Mouse (Mus musculus) liver, embryonic 14.5 days (tissue): ENCODE results near the gene Ceacam1. TPM values are rescaled to one million over a fixed set of nuclear protein-coding genes. Genes with fewer than 3 reads are reported as not detected.

Source experiments
- ATAC-seq: fragments of 200-750 bp; cut with Nextera tagmentation; 2 replicates; pipeline ENCODE4 v1.8.0; 2017; ENCODE audit warnings: moderate number of reproducible peaks, mild to moderate bottlenecking, moderate library complexity; ENCODE audit not compliant: insufficient read depth
- DNase-seq, 3 experiments: peaks; one replicate each; pipeline ENCODE4 v3.0.0-alpha.2; 2012 to 2013; ENCODE audit warnings: low read depth in 3 of 3, low spot score in 3 of 3
- H3K27ac ChIP-seq: fragments of 300-500 bp; sonication (generic); 2 replicates; pipeline ENCODE4 v1.5.1; 2014; ENCODE audit warnings: moderate library complexity, mild to moderate bottlenecking, control low read depth, inconsistent platforms
- H3K27me3 ChIP-seq: fragments of 300-500 bp; sonication (generic); 2 replicates; pipeline ENCODE4 v1.6.1; 2014; ENCODE audit warnings: mild to moderate bottlenecking, low read length, moderate library complexity; ENCODE audit not compliant: control insufficient read depth, insufficient read depth
- H3K36me3 ChIP-seq: fragments of 300-500 bp; sonication (generic); replicated peaks from 2 replicates; pipeline ENCODE4 v1.6.1; 2014; ENCODE audit warnings: low read depth; ENCODE audit not compliant: control insufficient read depth, insufficient read depth
- H3K4me1 ChIP-seq, 2 experiments: fragments of 200-500 bp in 1 of 2; fragments of 300-500 bp in 1 of 2; sonication (generic) in 1 of 2; replicated peaks; 2 replicates each; pipeline ENCODE4 v1.6.1; 2012 to 2014; ENCODE audit warnings: antibody characterized with exemption in 1 of 2, inconsistent platforms in 1 of 2, low read length in 1 of 2; ENCODE audit not compliant: control insufficient read depth in 2 of 2, insufficient read depth in 2 of 2
- H3K4me2 ChIP-seq: fragments of 300-500 bp; sonication (generic); 2 replicates; pipeline ENCODE4 v1.6.1; 2014; ENCODE audit warnings: low read depth, mild to moderate bottlenecking, control low read depth, moderate library complexity
- H3K4me3 ChIP-seq, 2 experiments: fragments of 200-500 bp in 1 of 2; fragments of 300-500 bp in 1 of 2; sonication (generic) in 1 of 2; 2 replicates each; pipeline ENCODE4 v1.5.1; 2012 to 2014; ENCODE audit warnings: low read depth in 2 of 2, low read length in 2 of 2, mild to moderate bottlenecking in 2 of 2, control low read depth in 1 of 2, inconsistent platforms in 1 of 2, moderate library complexity in 1 of 2; ENCODE audit not compliant: insufficient read depth in 1 of 2
- H3K9ac ChIP-seq: fragments of 300-500 bp; sonication (generic); replicated peaks from 2 replicates; pipeline ENCODE4 v1.6.1; 2014; ENCODE audit warnings: mild to moderate bottlenecking, control low read depth, moderate library complexity
- H3K9me3 ChIP-seq: fragments of 300-500 bp; sonication (generic); 2 replicates; pipeline ENCODE4 v1.6.1; 2016; ENCODE audit warnings: low read length, mixed read lengths; ENCODE audit not compliant: control insufficient read depth
- CTCF ChIP-seq: IDR thresholded peaks from 2 replicates; pipeline ENCODE4 v1.5.1; 2016; ENCODE audit warnings: antibody characterized with exemption, low read depth, control low read depth
- EP300 ChIP-seq: IDR thresholded peaks from 2 replicates; pipeline ENCODE4 v1.6.1; 2016; ENCODE audit warnings: antibody characterized with exemption, low read depth
- WGBS: fragments of 180-500 bp; shearing (Covaris S2); extraction: QIAGEN DNeasy Blood & Tissue Kit; methylation state at CpG from one replicate; pipeline ENCODE4 v1.1.7; 2014; ENCODE audit not compliant: insufficient replicate concordance; 5-methylcytosine and 5-hydroxymethylcytosine counted together
- polyA plus RNA-seq, 2 experiments: library from polyadenylated mRNA; depleted of rRNA in 1 of 2; stranded (reverse) in 1 of 2; unstranded in 1 of 2; fragments of >200 nt; fragmentation: Nextera tagmentation in 1 of 2; extraction: Ambion mirVana in 1 of 2; gene quantifications; 2 replicates each; pipeline versions ENCODE4 v1.2.1 to v1.2.3; 2012 to 2014

Gene Ceacam1
- polyA plus RNA-seq, 2 experiments: 3.0 to 3.8 TPM

GRCm38 (mm10) chr7:25435546-25435851, 41.9 kb downstream of the Ceacam1 start:
- 53% methylated on average over 2 of the region's 2 CpGs for WGBS
- ATAC-seq: no peak
- H3K4me3 ChIP-seq: no peak overlapping the region
- TF ChIP-seq CTCF: no peak
- no peak for TF ChIP-seq EP300
- H3K4me2 ChIP-seq: no peak overlapping the region
- H3K36me3 ChIP-seq: no peaks in the 10 kb centered on the region
- no peaks in the 10 kb centered on the region for H3K27me3 ChIP-seq
- no peak overlapping the region for H3K9ac ChIP-seq
- peaks cover 0 to 5% of the 10 kb centered on the region in 2 experiments; a peak in 1 of 4 replicates for H3K4me1 ChIP-seq
- no peaks in the 10 kb centered on the region for H3K9me3 ChIP-seq
- DNase-seq: no peak
- no peak overlapping the region for H3K27ac ChIP-seq

- TF ChIP-seq EP300: no peak
- no peak for TF ChIP-seq CTCF
- Histone ChIP-seq H3K27ac (no peak overlapping the region), H3K27me3 (no peaks in the 10 kb centered on the region), H3K4me3 (no peak overlapping the region), H3K4me1 (peaks cover 0 to 2% of the 10 kb centered on the region in 2 experiments; a peak in 1 of 4 replicates), H3K9me3 (no peaks in the 10 kb centered on the region), H3K4me2 (no peak overlapping the region), H3K36me3 (no peaks in the 10 kb centered on the region), H3K9ac (no peak overlapping the region)
- ATAC-seq (no peak), DNase-seq (no peak)
- WGBS: 78% methylated on average over 10 of the region's 10 CpGs
Measured at GRCm38 (mm10) chr7:25434654-25435545, 42.5 kb downstream of the Ceacam1 start.

- no peaks in the 10 kb centered on the region for H3K9me3 ChIP-seq
- WGBS: 65% methylated on average over 9 of the region's 9 CpGs
- H3K9ac ChIP-seq: no peak overlapping the region
- H3K27me3 ChIP-seq: no peaks in the 10 kb centered on the region
- H3K4me1 ChIP-seq: 0 out of 4 replicates have a peak, but pooled peaks cover 0 to 2% of the 10 kb centered on the region in 2 experiments
- ATAC-seq (no peak), DNase-seq (no peak)
- H3K36me3 ChIP-seq: no peaks in the 10 kb centered on the region
- no peak overlapping the region for H3K4me3 ChIP-seq
- TF ChIP-seq EP300: no peak
- TF ChIP-seq CTCF: no peak
- H3K27ac ChIP-seq: no peak overlapping the region
- no peak overlapping the region for H3K4me2 ChIP-seq
Measured at GRCm38 (mm10) chr7:25433781-25434560, 43.4 kb downstream of the Ceacam1 start.

GRCm38 (mm10) chr7:25433007-25433541, 44.3 kb downstream of the Ceacam1 start:
- H3K4me2 ChIP-seq: no peak overlapping the region
- 0 out of 4 replicates have a peak, but pooled peaks cover 0 to 2% of the 10 kb centered on the region in 2 experiments for H3K4me1 ChIP-seq
- DNase-seq: no peak
- 14% methylated on average over 5 of the region's 5 CpGs for WGBS
- H3K4me3 ChIP-seq: no peak overlapping the region
- no peak for ATAC-seq
- no peaks in the 10 kb centered on the region for H3K27me3 ChIP-seq
- no peaks in the 10 kb centered on the region for H3K36me3 ChIP-seq
- no peak for TF ChIP-seq CTCF
- TF ChIP-seq EP300: no peak
- H3K9me3 ChIP-seq: no peaks in the 10 kb centered on the region
- H3K9ac ChIP-seq: no peak overlapping the region
- no peak overlapping the region for H3K27ac ChIP-seq

- Histone ChIP-seq H3K27me3 (no peaks in the 10 kb centered on the region), H3K9ac (no peak overlapping the region), H3K27ac (no peak overlapping the region), H3K4me1 (0 out of 4 replicates have a peak, but pooled peaks cover 0 to 2% of the 10 kb centered on the region in 2 experiments), H3K4me3 (no peak overlapping the region), H3K36me3 (no peaks in the 10 kb centered on the region), H3K4me2 (no peak overlapping the region), H3K9me3 (no peaks in the 10 kb centered on the region)
- no peak for ATAC-seq
- no peak for TF ChIP-seq CTCF
- no peak for TF ChIP-seq EP300
- 55% methylated on average over 6 of the region's 6 CpGs for WGBS
- DNase-seq: no peak
Measured at GRCm38 (mm10) chr7:25432381-25432780, 45.0 kb downstream of the Ceacam1 start.
